Mouse (Mus musculus): ENCODE measurements around the gene Lap3. TPM values are rescaled to one million over a fixed set of nuclear protein-coding genes. Genes with fewer than 3 reads are reported as not detected.
A peak's percentile ranks its signal among the peaks of the same experiment; 100 is the strongest.

The Lap3 gene
- 78.2 and 78.8 TPM in 2 replicates for polyA plus RNA-seq (2015; fragmentation: Nextera tagmentation; extraction: Ambion mirVana)

DNA sequence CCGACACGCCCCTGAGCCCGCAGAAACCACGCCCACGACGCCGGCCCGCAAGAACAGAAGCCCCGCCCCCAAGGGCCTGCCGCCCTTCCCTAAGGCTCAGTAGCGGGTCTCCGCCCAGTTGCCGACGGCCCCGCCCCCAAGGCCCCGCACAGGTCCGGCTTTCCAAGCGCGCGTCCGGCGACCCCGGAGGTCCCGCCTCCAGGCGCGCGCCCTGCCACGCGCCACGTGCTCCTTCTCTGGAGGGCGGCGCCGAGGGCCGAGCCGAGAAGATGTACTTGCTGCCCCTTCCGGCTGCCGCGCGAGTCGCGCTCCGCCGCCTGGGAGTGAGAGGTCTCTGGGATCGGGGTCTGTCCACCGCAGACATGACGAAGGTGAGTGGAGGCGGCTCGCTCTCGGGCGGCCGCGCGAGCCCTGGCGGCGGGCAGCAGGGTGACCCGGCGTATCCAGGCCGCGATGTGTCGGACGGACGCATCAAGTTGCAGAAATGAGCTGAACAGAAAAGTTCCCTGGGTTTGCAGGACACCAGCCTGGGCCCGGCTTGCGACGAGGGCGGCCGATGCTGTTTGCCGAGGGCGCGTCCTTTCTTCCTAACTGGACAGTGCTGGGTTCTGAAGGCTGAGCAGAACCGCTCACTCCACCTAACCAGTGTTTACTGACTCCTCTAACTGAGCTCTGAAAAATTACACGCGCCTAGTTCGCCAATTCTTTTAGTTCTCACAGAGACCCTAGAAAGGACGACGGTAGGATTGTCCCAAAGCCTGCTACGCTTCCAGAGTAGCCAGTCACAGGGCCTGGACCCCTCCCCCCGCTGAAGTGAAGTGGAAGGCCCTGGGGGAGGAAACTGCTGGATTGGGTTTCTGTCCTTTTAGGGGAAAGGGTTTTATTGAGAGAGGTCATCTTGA is at the start of gene Lap3:
Gene Lap3, plus strand, starts transcription at position 184 of the 902 bp plus-strand sequence.
- peak within 1 kb of the TSS; percentile 63 for H3K27ac ChIP-seq
- under 1% methylated on average over 77 of the region's 78 CpGs for WGBS
- H3K4me3 ChIP-seq, result peak within 1 kb of the TSS; percentile 79

DNA sequence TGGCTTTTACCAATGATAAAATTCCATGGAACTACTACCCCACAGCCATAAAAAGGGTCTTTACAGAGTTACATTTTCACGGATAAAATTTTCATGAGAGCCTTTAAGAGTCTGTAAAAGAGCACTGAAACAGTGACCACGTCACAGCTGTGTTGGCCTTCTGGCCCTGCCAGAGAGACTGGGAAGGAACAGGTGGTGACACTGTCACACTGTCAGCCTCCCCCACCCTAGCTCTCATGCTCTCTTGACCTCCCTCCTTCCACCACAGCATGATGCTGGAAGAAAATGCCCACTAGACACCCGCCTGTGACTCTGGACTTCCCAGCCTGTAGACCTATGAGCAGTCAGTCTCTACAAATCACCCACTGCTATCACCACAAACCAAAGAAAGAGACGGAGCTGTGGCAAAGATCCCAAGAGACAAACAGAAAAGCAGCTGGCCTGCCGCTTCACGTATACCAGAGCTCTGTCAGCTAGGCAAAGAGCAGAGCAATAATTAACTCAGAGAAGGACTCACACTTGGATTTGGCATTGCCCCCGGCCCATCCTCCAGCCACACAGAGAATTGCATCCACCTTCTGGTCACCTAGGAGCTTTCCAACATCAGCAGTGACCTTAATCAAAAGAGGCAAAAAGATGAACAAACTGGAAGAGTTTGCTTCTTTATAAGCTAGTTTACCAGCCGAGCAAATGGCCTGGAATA is 48.9 kb upstream of the Lap3 start:
- WGBS, result 71% methylated on average over 8 of the region's 8 CpGs

More for the DNA sequence above, at the start of gene Lap3:
- Histone ChIP-seq H3K27me3 (no peaks in the 10 kb centered on the region), H3K4me2 (replicated peaks) (peak within 1 kb of the TSS; percentile 82), H3K9ac (peak within 1 kb of the TSS; percentile 85), H3K4me1 (peaks cover 23% of the 10 kb centered on the region), H3K36me3 (peaks cover 34% of the 10 kb centered on the region), H3K9me3 (no peaks in the 10 kb centered on the region)
- ATAC-seq (ENCODE audit: low FRiP score, low read depth), result peak; percentile 92

DNA sequence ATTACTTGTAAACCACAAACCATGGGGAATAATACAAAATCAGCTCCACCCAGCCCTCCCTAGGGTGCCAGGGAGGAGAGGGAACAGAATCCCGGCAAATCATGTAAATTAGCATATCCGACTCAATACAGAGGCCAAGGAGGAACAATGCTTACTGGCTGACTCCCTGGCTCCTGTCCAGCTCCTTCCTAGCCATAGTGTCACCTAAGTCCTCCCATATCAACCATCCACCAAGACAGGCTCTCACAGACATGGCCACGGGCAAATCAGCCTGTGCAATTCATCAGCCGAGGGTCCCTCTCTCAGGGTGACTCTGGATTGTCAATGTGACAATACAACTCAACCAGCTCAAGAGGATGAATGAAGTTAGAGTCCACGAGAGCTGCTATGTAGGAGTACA is 44.5 kb upstream of the Lap3 start:
- Histone ChIP-seq H3K4me2 (replicated peaks) (peak overlapping the region; percentile 89), H3K27me3 (no peaks in the 10 kb centered on the region), H3K9me3 (no peaks in the 10 kb centered on the region), H3K4me1 (peaks cover 16% of the 10 kb centered on the region), H3K9ac (peak overlapping the region; percentile 81), H3K36me3 (peaks cover 13% of the 10 kb centered on the region), H3K27ac (no peak overlapping the region), H3K4me3 (peak overlapping the region; percentile 62)
- WGBS, result 61% methylated on average over 5 of the region's 5 CpGs
- ATAC-seq (ENCODE audit: low FRiP score, low read depth), result no peak

More for the DNA sequence above, 48.9 kb upstream of the Lap3 start:
- Histone ChIP-seq H3K4me1 (peaks cover 14% of the 10 kb centered on the region), H3K27ac (no peak overlapping the region), H3K9ac (no peak overlapping the region), H3K36me3 (peaks cover 30% of the 10 kb centered on the region), H3K9me3 (no peaks in the 10 kb centered on the region), H3K4me3 (no peak overlapping the region), H3K4me2 (replicated peaks) (no peak overlapping the region), H3K27me3 (no peaks in the 10 kb centered on the region)
- no peak for ATAC-seq (ENCODE audit: low FRiP score, low read depth)

DNA sequence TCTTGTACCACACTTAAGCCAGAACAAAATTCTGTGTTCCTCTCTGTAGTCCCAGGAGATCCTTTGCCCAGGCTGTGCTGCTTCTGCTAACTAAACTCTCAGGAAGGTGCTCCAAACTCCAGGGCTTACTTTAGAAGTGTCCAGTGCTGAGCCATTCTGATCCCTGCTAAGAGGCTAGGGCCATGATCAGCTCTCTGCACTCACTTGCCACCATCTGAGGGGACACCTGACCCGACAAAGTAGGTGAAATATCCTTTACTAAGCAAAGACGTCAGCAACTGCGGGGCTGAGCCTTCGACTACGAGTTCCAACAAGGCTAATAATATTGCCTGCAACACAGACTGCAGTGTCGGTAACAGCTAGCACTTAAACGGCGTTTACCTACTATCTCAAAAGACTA is 44.0 kb upstream of the Lap3 start:
- H3K4me3 ChIP-seq, result peak overlapping the region; percentile 62
- peaks cover 16% of the 10 kb centered on the region for H3K4me1 ChIP-seq
- H3K9me3 ChIP-seq, result no peaks in the 10 kb centered on the region
- no peak for ATAC-seq (ENCODE audit: low FRiP score, low read depth)
- H3K27me3 ChIP-seq, result no peaks in the 10 kb centered on the region
- WGBS, result 3% methylated on average over 8 of the region's 8 CpGs
- 0 out of 2 replicates have a peak, but pooled peaks cover 11% of the 10 kb centered on the region for H3K36me3 ChIP-seq
- no peak overlapping the region for H3K27ac ChIP-seq
- H3K9ac ChIP-seq, result peak overlapping the region; percentile 81
- H3K4me2 ChIP-seq (replicated peaks), result peak overlapping the region; percentile 89

DNA sequence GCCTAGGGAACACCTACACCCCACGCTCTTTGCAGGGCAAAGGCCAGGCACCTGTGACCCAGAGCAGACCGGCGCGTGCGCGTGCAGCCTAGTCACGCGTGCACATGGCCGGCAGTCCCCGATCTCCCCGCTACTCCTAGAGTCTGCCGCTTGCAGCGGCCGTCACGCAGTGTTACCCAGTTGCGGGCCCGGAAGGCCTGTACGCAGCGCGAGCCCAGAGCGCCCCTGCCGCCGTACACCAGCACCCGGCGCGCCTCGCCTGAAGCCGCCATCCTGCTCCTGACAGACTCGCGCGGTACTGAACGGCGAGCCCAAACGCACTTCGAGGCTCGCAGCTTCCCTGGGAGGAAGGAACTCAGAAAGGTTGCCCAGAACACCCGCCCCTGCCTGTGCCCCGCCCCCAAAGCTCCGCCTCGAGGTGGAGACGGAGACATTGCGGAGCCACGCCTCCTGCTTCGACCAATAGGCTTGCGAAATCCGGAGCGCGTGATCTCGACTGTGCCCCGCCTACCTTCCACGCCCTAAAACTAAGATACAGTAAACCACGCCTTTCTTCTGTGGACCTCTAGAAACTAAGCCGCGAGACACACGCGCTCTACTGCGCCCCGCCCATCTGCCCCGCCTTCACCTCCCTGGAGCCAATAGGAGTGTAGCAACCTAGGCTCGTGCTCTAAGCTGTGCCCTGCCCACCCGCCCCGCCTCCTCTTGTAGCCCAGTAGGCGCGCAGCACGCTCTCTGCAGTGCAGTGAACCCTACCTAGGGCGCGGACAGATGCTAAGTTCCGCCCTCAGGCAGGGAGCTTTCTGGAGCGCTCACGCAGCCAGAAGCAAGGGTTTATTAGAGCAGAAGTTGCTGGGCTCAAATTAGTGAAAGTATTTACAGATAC is 43.1 kb upstream of the Lap3 start, which contains the start of gene Qdpr:
Gene Qdpr, minus strand, starts transcription at position 406 of the 886 bp plus-strand sequence.
- Histone ChIP-seq H3K9ac (peak within 1 kb of the TSS; percentile 81), H3K9me3 (no peaks in the 10 kb centered on the region), H3K27ac (peak within 1 kb of the TSS; percentile 65; the same call in 1 of the 2 replicates), H3K4me1 (peaks cover 16% of the 10 kb centered on the region), H3K36me3 (0 out of 2 replicates have a peak, but pooled peaks cover 11% of the 10 kb centered on the region), H3K4me2 (replicated peaks) (peak within 1 kb of the TSS; percentile 89), H3K27me3 (no peaks in the 10 kb centered on the region), H3K4me3 (peak within 1 kb of the TSS; percentile 62)
- 0% methylated on average over 70 of the region's 70 CpGs for WGBS
- ATAC-seq (ENCODE audit: low FRiP score, low read depth), result peak; percentile 100

DNA sequence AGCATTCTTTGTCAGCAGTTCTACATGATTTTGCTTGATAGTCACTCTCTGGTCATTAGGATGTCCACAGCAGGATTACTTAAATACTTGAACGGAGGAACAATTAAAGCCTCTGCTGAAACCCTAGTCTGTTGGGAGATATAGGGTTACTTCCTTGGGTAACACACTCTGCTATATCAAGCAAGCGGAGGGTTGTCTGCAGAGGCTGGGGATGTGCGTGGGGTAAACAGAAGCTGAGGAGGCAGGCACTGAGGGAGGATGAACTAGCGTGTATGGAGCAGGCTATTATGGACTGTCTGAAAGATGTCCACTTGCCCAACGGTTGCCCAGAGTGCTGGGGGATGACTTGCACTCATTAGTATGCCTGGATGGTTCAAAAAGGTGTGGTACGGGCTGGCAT is 39.7 kb upstream of the Lap3 start, which contains the start of gene Clrn2:
Gene Clrn2, plus strand, starts transcription at position 301 of the 400 bp plus-strand sequence.
- Histone ChIP-seq H3K4me1 (peaks cover 10% of the 10 kb centered on the region), H3K9me3 (no peaks in the 10 kb centered on the region), H3K4me2 (replicated peaks) (no peak within 1 kb of the TSS), H3K9ac (no peak within 1 kb of the TSS), H3K4me3 (no peak within 1 kb of the TSS), H3K36me3 (no peaks in the 10 kb centered on the region), H3K27me3 (no peaks in the 10 kb centered on the region), H3K27ac (no peak within 1 kb of the TSS)
- ATAC-seq (ENCODE audit: low FRiP score, low read depth), result no peak
- WGBS, result 70% methylated on average over 6 of the region's 6 CpGs

DNA sequence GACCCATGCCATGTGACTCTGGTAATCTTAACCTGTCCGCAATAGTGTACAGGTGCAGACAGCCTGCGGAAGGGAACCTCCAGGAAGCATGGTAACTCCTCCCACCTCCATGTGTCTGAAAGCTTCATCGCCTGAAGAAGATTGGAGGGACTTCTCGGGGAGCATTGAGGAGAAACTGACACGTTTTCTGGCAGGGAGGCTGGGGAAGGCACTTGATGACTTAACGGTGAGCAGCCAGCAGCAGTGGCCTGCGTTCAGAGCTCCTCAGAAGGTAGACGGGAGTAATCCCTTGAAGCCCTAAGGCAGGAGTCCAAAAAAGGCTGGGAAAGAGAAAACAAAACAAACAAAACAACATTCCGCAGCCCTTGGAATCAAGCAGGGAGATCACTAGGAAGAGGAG is 38.7 kb upstream of the Lap3 start:
- no peak for ATAC-seq (ENCODE audit: low FRiP score, low read depth)
- H3K9me3 ChIP-seq, result no peaks in the 10 kb centered on the region
- H3K27me3 ChIP-seq, result no peaks in the 10 kb centered on the region
- H3K4me1 ChIP-seq, result peaks cover under 1% of the 10 kb centered on the region; the same call in 1 of the 2 replicates
- no peak overlapping the region for H3K4me2 ChIP-seq (replicated peaks)
- WGBS, result 42% methylated on average over 9 of the region's 9 CpGs
- no peak overlapping the region for H3K27ac ChIP-seq
- no peak overlapping the region for H3K9ac ChIP-seq
- H3K36me3 ChIP-seq, result no peaks in the 10 kb centered on the region
- H3K4me3 ChIP-seq, result no peak overlapping the region

DNA sequence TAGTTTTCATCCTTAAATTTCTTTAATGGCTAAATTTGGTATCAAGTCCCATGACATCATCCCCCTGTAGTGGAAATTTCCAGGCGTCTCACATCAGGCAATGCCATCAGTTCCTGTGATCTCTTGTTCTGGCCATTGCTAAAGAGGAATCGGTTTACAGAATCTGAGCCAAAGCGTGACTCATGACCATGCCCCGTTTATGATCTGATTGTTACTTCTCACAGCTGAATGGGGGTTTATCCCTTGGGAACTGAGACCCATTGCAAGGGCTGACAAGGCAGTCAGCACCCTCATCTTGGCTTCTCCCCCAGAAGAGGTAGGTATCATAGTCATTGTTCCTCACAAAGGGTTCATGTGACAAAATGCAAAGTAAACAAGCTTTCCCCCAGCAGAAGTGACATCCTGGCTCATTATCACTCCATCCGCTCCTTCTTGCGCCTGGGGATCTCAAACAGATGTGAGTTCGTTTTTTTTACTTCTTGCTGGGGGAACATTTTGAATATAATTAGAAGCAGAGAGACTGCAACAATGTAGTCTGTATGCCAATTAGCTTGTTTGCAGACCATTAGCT is 20.2 kb upstream of the Lap3 start:
- no peaks in the 10 kb centered on the region for H3K27me3 ChIP-seq
- H3K4me2 ChIP-seq (replicated peaks), result no peak overlapping the region
- no peaks in the 10 kb centered on the region for H3K9me3 ChIP-seq
- no peak overlapping the region for H3K4me3 ChIP-seq
- 32% methylated on average over 7 of the region's 7 CpGs for WGBS
- H3K36me3 ChIP-seq, result no peaks in the 10 kb centered on the region
- H3K9ac ChIP-seq, result no peak overlapping the region
- peaks cover 13% of the 10 kb centered on the region for H3K4me1 ChIP-seq
- H3K27ac ChIP-seq, result no peak overlapping the region
- ATAC-seq (ENCODE audit: low FRiP score, low read depth), result no peak

DNA sequence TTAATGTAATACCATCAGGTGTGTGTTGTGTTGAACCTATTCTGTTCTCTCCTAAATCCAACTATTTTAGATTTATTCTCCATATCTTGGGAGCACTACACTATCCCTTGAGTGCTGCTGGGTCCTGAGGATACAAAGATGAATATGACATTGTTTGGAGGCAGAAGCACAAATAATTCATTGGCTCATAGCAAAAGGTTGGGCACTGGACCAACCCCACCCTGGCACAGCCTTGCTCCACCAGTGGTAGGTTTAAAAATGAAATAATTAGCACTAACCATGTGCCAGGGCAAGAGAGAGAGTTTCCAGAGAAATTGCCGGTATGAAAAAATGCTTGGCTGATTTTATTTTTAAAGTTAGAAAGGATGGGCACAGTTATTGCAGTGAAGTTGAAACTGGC is 19.7 kb upstream of the Lap3 start:
- Histone ChIP-seq H3K4me1 (peaks cover 13% of the 10 kb centered on the region), H3K4me3 (no peak overlapping the region), H3K27ac (no peak overlapping the region), H3K9ac (no peak overlapping the region), H3K4me2 (replicated peaks) (no peak overlapping the region), H3K36me3 (no peaks in the 10 kb centered on the region), H3K9me3 (no peaks in the 10 kb centered on the region), H3K27me3 (no peaks in the 10 kb centered on the region)
- ATAC-seq (ENCODE audit: low FRiP score, low read depth), result no peak
- 82% methylated on average over 1 of the region's 1 CpGs for WGBS

DNA sequence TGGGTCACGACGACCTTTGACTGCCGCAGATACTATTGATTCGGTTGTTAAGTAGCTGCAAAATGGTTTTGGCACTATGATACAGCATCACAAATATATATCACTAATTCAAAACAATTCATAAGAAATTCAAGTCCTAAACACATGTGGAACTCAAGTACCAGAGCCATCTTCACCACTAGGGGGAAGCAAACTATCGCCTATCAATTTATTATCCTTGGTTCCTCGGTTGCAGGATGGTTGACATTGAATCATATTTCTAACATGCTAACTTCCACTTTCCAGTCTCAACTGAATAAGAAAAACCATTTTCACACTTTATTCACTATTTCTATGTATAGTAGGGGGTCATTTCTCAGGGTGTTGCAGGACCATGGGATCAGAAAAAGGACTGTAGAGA is 19.0 kb upstream of the Lap3 start:
- no peak overlapping the region for H3K9ac ChIP-seq
- H3K27ac ChIP-seq, result no peak overlapping the region
- no peak overlapping the region for H3K4me2 ChIP-seq (replicated peaks)
- no peaks in the 10 kb centered on the region for H3K36me3 ChIP-seq
- no peaks in the 10 kb centered on the region for H3K9me3 ChIP-seq
- H3K4me3 ChIP-seq, result no peak overlapping the region
- peaks cover 13% of the 10 kb centered on the region for H3K4me1 ChIP-seq
- 29% methylated on average over 6 of the region's 6 CpGs for WGBS
- ATAC-seq (ENCODE audit: low FRiP score, low read depth), result peak; percentile 54; the same call in 1 of the 2 replicates
- no peaks in the 10 kb centered on the region for H3K27me3 ChIP-seq

DNA sequence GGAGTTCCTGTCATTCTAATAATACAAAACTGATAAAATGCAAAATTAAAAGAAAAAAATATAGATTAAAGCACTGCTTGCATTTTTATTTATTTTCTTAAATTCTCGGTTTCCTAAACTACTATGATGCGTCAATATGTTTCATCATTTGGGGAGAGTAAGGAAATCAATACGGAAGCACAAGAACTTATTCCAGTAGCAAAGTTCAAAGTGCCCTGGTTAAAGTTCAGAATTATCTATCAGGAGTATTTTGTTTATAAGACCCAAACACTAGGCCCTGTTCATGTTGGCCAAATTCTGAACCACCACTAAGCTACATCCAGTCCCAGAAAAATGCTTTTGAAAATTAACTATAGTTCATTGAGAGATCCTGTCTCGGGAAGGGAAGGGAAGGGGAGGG is 18.4 kb upstream of the Lap3 start:
- no peak overlapping the region for H3K4me2 ChIP-seq (replicated peaks)
- no peaks in the 10 kb centered on the region for H3K36me3 ChIP-seq
- no peak overlapping the region for H3K27ac ChIP-seq
- H3K4me3 ChIP-seq, result no peak overlapping the region
- no peak overlapping the region for H3K9ac ChIP-seq
- peaks cover 13% of the 10 kb centered on the region for H3K4me1 ChIP-seq
- 78% methylated on average over 3 of the region's 4 CpGs for WGBS
- no peaks in the 10 kb centered on the region for H3K9me3 ChIP-seq
- no peak for ATAC-seq (ENCODE audit: low FRiP score, low read depth)
- H3K27me3 ChIP-seq, result no peaks in the 10 kb centered on the region
